Mouse (Mus musculus) urinary bladder, postnatal 36 days (tissue): ENCODE measurements around the gene Pdlim5.
"Not testable (repeated sequence)": the region's sequence is repeated elsewhere in the genome, so short reads cannot be mapped to it uniquely, and the experiment has no call there.

Experiments used
- DNase-seq, 2 experiments: peaks; one replicate each; pipeline ENCODE4 v3.0.0; 2022; ENCODE audit warnings: low spot score in 2 of 2, mixed read lengths in 1 of 2

The Pdlim5 gene

GRCm38 (mm10) chr3:142274993-142275392, 120.5 kb downstream of the Pdlim5 start:
- no peak for DNase-seq

DNA sequence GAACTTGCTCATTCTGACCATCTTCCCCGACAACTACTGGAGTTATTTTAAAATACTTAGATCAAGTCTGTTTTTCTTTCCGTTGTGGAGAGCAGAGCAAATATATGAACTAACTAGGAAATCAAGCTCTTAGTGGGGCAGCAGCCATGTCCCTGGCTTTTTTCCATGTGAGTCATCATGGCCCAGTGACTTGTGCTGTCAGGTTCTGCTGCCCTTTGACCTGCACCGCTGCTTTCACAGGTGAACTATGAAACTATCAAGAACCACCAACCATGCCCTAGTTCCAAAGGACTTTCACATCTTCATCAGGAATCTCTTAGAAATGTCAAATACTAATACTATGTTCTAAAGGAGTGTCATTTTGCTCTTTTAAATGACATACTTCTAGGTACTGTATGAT, 121.0 kb downstream of the Pdlim5 start:
- DNase-seq, result peak in 1 of 2 experiments; percentile 16

DNA sequence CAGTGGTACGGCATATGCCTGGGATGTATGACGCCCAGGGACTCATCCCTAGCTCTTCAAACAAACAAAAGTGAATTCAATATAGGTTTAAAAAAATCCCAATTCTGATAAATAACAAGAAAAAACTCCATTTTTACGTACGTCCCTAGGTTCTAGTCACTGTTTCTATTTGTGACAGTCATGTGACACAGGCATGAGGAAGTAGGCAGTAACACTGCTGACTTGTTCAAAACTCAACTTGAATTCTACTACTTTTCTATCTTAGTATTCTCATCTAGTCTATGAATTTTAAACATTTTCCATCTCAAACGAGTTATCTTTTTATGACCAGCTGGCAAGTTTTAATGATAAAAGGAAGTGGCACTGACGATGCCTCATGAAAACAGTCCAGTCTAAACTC, 122.2 kb downstream of the Pdlim5 start:
- DNase-seq, result no peak

GRCm38 (mm10) chr3:142256371-142256770, 139.1 kb downstream of the Pdlim5 start:
- DNase-seq, result no peak

- DNase-seq, result no peak
Measured at GRCm38 (mm10) chr3:142252086-142252485, 143.4 kb downstream of the Pdlim5 start.

- DNase-seq, result no peak
Measured at GRCm38 (mm10) chr3:142249458-142249857, 146.0 kb downstream of the Pdlim5 start.

DNA sequence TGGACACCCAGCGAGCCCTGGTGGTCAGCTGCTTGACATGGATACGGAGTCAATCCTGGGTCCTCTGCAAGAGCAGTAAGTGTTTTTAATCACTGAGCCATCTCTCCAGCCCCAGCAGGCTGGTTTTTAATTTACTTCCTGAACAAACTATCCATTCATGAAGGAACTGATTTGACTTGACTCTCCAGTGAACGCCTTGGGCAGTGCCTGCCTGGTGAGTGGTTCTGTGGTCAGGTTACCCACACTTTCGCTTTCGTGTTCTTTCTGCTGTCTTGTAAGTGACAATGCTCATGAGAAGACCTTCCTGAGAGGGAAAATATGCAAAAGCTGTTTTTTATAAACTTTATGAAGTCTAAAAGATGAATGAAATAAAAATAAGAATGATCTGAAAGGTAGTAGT, 152.2 kb downstream of the Pdlim5 start:
- no peak for DNase-seq

DNA sequence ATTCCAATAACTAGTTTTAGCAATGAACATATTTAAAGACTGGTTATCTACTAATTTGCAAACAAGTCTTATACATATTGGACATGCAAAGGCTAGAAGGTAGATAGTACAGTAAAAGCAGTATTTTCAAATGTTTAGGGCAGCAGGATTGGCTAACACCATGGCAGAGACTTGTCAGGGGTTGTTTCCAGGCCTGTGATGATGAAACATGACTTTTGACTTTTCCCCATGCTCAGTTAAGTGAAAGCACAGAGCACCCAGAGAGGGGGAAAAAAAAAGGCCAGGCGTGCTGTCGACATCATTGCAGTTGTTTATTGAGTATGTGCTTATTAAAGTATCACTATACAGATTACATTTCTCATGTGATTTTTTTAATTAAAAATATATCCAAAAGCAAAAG, 156.2 kb downstream of the Pdlim5 start:
- DNase-seq, result no peak

DNA sequence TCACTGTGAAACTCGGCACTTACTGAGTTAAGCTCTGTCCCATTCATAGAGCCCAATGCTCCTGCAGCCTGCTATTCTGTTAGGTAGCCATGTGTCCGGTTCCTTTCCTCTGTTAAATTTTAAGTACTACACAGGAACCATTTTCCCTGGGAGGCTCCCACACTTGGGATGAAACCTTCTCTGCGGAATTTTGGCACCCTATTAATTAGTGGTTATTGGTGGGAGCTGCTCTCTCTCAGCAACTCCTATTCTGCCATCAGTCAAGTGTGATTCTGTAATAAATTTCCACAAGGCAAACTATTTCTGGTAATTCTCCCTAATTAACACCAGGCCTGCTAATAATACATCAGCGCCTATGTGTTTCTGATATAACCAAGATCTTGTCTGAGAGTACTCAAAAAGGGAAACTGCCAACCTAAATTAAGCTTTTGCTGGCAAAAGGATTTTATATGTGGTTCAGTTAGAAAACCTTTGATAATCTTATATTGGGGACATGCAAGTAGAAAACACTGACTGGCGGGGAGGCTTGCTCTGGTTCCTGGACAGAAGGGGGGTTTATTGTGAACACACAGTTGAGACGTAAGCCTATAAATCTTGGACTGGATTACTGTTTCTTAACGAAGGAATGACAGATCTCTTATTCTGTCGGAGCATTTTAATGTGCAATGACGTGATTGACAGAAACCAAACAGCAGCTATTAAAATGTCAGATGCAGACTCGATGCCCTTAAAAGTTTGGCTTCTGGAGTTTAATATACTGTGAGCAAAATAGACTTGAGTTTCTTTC, 157.0 kb downstream of the Pdlim5 start:
- DNase-seq, result no peak

GRCm38 (mm10) chr3:142237621-142238020, 157.9 kb downstream of the Pdlim5 start:
- no peak for DNase-seq

DNA sequence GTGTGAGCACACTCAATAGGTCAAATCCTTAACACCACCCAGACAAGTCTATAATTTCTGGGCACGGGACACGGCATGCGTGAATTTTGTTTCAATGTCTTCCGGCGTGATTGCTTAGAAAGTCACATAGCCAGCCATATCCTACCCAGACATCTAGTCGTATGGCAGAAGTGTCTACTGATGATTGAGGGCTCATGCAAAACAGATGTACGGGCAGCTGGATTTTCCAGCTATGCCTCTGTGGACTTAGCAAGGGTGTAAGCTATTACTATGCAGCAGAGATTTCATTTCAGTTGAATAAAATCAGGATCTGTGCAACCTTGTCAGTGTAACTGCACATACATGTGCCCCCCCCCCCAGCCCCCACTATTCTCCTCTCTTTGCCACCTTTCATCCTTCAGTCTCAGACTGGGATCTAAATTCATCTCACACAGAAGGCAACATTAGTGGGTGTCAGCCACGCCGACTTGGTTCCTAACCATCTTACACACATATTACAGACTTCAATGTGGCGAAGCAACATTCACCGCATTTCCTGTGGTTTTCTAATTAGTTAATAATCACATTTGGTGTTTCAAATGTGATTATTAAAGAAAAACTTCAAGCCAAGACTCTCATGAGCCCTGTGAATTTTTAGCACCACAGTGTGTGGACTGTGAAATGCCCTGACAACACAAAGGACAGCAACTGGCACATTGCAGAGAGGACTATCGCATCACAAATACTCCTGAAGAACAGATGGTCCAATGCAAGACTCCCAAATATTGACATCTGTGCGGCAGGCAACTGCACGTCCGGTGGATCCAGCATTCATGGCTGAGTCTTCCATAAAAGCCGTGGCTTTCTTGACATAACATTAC, 161.7 kb downstream of the Pdlim5 start:
- no peak for DNase-seq

DNA sequence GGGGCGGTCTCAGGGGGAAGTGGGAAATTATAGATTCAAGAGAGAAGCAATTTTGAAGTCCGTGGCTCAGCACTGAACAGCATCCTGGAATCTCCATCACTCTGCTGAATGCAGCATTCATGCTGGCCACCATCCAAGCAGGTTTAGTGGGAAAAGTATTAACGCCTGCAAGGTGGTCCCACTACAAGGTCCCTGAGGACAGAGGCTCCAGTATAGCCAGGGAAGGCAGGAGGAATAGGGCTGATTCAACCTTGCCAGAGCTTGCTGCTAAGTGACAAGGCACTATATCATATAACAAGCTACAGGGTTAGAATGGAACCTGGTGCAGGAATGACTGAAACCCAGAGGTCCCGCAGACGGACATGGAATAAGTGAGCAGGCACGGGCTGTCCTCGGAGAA, 166.8 kb downstream of the Pdlim5 start:
- no peak for DNase-seq

- no peak for DNase-seq
Measured at GRCm38 (mm10) chr3:142222471-142223103, 172.9 kb downstream of the Pdlim5 start.

DNA sequence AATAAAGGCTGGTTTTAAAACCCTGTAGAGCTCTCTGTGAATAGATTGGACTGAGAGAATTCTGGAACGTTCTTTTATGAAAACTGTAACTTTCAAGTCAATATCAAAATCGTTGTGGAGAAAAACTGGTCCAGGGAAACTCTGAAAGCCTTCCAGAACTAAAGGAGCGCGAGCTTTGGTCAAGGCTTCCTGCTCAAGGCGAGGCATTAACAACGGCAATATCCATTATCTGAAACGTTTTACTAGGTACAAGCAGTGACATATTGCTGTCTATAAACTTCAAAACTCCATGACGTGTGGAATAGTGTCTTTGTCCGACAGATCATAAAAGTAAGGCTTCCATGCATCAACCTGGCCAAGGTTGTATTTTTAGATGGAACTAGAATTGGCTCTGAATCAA, 175.6 kb downstream of the Pdlim5 start:
- DNase-seq, result no peak

DNA sequence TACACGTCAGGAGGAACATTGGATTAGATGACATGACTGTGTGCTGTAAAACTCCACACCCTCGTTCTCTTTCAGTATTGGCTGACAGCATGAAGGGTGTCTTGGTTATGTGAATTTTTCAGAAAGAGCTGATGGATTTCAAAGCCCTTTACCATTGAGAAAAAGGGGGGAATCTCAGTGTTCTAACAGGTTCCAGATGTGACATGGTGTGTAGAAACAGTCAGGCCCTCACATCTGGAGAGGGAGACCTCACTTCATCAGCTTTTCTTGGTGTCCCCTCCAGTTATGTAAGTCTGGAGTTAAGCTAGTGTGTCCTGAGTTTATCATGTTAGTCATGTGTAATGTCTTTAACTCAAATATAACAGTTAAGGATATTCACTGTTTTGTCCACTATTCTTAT, 182.7 kb downstream of the Pdlim5 start:
- DNase-seq, result no peak

DNA sequence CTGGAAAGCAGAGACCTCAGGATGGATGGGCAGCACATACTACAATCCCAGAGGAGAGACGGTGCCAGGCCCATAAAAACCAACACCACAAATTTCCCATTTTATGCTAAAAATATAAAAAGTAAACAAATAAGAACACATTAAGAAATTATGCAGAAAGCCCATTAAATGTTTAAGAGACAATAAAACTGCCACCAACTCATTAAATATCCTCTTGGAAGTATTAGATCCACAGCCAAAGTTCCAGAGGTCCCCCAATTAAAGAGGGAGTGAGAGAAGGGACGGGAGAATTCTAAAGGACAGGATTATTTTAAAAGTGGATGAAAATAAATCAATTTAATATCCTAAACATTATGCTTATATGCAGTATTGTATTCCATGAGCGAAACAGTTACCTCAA, 183.3 kb downstream of the Pdlim5 start:
- DNase-seq, result no peak

- no peak for DNase-seq
Measured at GRCm38 (mm10) chr3:142209981-142210380, 185.5 kb downstream of the Pdlim5 start.

- DNase-seq, result no peak
Measured at GRCm38 (mm10) chr3:142209057-142209456, 186.4 kb downstream of the Pdlim5 start.

DNA sequence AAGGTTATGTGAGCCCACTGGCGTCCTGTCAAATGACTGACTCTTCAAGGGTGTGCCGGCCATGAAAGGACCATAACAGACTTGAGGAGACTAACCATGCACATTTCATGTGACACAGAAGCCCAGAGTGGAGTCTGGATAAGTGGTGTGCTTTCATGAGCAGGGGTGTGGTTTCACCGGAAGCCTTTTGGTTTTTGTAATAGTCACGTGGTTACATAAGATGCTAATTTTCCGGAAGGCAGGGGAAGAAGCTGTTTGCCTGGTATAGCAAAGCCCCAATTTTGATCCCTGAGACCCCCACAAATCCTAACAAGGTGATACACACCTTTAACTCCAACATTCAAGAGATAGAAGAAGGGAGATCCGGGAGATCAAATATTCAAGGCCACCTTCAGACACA, 188.0 kb downstream of the Pdlim5 start:
- no peak for DNase-seq

DNA sequence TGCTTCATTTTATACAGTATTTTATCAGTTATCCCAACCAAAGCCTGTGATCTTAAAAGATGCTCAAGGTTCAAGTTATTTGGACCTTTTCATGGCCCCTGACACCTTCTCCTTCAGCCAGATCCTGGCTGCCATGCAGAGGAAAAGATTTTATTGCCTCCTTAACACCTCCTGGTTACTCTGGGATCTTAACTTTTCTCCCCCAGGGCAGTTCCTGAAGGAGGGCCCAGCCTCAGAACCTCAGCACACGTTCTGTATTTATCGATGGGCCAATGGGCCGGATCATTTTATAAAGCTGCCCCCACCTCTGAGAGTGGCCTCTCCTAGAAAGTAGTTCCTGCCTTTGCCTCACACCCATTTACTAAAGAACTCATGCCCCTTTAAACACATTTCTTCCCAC, 189.2 kb downstream of the Pdlim5 start:
- no peak for DNase-seq

DNA sequence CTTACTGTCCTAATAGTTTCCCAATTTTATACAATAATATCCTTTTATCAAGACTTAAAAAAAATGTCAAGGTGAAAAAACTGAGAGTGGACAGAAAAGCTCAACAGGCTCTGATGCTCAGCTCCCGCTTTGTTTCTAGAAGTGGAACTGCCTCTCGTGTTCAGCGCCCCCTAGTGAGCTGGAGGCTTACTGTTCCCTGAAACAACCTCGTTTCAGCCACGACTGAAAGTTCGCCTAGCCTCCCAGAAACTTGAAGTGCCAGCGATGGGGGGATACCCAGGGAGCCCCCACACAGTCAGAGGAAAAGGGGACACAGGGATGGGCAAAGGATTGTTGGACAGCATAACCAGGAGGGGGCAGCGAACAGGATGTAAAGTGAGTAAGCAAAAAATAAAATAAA, 199.4 kb downstream of the Pdlim5 start:
- no peak for DNase-seq

GRCm38 (mm10) chr3:142191627-142192026, 203.9 kb downstream of the Pdlim5 start:
- DNase-seq, result not testable (repeated sequence)
